Mouse (Mus musculus): ENCODE data around the gene Copg2. TPM values are rescaled to one million over a fixed set of nuclear protein-coding genes. Genes with fewer than 3 reads are reported as not detected.

The Copg2 gene
- polyA plus RNA-seq, 1 experiment from 2014 or later: 24.1 TPM

DNA sequence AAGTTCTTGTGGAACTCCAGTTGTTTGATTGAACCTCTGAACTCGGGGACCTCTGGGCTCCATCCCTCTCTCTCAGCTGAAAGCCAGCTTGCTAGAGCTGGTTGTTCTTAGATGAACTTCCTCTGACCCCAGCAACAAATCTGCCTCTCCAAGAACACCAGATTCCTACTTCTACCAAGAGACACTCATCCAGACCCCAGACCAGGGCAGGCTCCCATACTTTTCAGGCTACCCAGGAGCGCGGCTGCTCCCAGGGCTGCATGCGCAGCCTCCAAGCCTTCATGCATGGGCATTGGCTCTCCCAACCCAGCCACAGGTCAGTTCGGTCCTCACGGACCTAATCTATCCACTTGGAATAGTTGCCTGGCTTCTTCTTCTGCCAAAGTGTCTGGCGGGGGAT is 173.3 kb downstream of the Copg2 start, which contains the start of gene Mest:
Mest (plus strand) TSS at position 217 of the 400 bp plus-strand sequence.
- ATAC-seq (ENCODE audit: borderline replicate concordance, extremely low read depth, low FRiP score, low TSS enrichment): no peak
- H3K4me3 ChIP-seq: no peak within 1 kb of the TSS
- no peaks in the 10 kb centered on the region for H3K9me3 ChIP-seq
- H3K9ac ChIP-seq: no peak within 1 kb of the TSS
- H3K4me2 ChIP-seq: no peak within 1 kb of the TSS
- peaks cover 21% of the 10 kb centered on the region; the same call in 1 of the 2 replicates for H3K4me1 ChIP-seq
- H3K27me3 ChIP-seq: no peaks in the 10 kb centered on the region
- whole genome bisulfite sequencing: 60% methylated on average over 7 of the region's 7 CpGs
- H3K27ac ChIP-seq: no peak within 1 kb of the TSS
- no peaks in the 10 kb centered on the region for H3K36me3 ChIP-seq

DNA sequence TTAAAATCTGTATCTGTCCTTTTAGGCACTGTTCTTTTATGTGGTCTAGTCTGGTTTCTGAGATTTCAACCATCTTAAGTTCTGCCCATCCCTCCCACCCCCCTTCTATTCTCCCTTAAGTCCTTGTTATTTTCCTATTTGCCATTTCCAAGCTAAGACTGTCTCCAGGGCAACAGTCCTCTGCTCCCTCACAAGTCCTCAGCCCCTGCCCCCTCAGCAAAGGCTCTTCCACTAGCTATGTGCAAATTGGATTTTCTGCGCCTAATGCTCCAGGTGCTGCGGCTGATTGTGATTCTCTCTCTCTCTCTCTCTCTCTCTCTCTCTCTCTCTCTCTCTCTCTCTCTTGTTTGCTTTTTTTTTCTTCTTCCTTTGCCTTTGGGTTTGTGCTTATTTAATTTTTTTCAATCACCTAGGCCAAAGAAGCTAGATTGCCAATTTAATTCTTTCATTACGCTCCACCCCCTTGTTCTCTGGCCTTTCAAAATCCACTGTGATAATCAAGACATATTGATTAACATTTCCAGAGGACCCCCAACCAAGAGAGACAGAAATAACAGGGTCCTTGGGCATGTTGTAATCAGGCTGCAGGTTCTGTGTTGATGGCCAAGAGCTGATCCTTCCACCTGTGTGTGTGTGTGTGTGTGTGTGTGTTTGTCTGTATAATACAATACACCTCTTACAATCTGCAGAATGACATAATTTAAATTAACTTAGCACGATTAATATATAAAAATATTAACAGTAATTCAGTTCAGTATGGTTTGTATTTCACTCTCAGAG is 174.0 kb downstream of the Copg2 start:
- Histone ChIP-seq H3K9me3 (no peaks in the 10 kb centered on the region), H3K27ac (no peak overlapping the region), H3K36me3 (no peaks in the 10 kb centered on the region), H3K4me3 (no peak overlapping the region), H3K4me2 (no peak overlapping the region), H3K27me3 (no peaks in the 10 kb centered on the region), H3K4me1 (peaks cover 21% of the 10 kb centered on the region; the same call in 1 of the 2 replicates), H3K9ac (no peak overlapping the region)
- ATAC-seq (ENCODE audit: borderline replicate concordance, extremely low read depth, low FRiP score, low TSS enrichment): no peak
- WGBS: 77% methylated on average over 4 of the region's 4 CpGs

DNA sequence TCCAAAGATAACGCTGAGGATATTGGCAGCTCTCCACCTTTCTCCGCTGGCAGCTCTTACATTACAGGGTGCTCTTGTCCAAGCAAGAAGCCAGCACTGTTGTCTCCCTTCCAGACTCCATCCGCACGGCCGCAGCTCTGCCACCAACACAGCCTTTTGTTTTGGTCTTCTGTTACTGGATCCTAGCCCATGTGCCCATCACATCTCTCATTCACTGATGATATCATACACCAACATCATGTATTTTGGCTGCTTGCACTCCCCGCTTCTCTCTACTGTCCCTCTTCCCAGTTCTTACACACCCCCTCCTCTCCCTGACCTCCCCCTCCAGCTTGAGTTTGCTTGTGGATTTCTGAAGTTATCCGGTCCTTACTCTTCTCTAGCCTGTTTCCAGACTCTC is 179.8 kb downstream of the Copg2 start:
- 51% methylated on average over 7 of the region's 7 CpGs for WGBS
- Histone ChIP-seq H3K9ac (no peak overlapping the region), H3K27ac (peak overlapping the region; percentile 17; the same call in 1 of the 2 replicates)

DNA sequence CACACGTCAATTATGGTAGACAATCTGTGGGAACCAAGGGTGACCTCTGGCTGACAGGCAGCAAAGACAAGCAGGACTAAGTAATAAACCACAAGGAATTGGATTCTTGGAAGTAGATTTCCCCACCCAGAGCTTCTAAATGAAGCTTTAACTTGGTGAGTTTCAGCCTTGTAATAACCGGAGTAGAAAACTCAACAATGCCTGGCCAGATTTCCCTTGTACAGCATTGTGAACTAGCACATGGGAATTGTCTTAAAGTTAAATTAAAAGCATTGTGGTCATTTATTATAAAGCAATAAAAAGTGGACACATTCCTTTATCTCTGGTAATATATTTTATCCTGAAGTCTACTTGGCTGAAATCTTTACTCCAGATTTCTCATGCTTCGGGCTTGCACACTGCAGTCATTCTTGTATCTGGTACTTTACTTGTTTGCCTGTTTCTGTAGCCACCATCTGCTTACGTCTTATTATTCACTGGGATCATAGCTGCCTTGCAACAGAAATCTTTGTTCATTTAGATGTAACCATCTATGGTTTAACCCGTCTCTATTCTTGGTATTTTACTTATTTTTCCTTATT is 181.6 kb downstream of the Copg2 start:
- Histone ChIP-seq H3K4me1 (peaks cover 42% of the 10 kb centered on the region), H3K27ac (peak overlapping the region; percentile 46; the same call in 1 of the 2 replicates), H3K36me3 (no peaks in the 10 kb centered on the region), H3K4me2 (no peak overlapping the region), H3K4me3 (no peak overlapping the region), H3K9ac (no peak overlapping the region), H3K9me3 (no peaks in the 10 kb centered on the region), H3K27me3 (no peaks in the 10 kb centered on the region)
- no peak for ATAC-seq (ENCODE audit: borderline replicate concordance, extremely low read depth, low FRiP score, low TSS enrichment)
- 67% methylated on average over 5 of the region's 5 CpGs for WGBS

More for the DNA sequence above, 179.8 kb downstream of the Copg2 start:
- H3K4me3 ChIP-seq: no peak overlapping the region
- peaks cover 43% of the 10 kb centered on the region for H3K4me1 ChIP-seq
- no peaks in the 10 kb centered on the region for H3K9me3 ChIP-seq
- no peaks in the 10 kb centered on the region for H3K36me3 ChIP-seq
- no peak overlapping the region for H3K4me2 ChIP-seq
- no peaks in the 10 kb centered on the region for H3K27me3 ChIP-seq
- ATAC-seq (ENCODE audit: borderline replicate concordance, extremely low read depth, low FRiP score, low TSS enrichment): peak; percentile 60; the same call in 1 of the 2 replicates

DNA sequence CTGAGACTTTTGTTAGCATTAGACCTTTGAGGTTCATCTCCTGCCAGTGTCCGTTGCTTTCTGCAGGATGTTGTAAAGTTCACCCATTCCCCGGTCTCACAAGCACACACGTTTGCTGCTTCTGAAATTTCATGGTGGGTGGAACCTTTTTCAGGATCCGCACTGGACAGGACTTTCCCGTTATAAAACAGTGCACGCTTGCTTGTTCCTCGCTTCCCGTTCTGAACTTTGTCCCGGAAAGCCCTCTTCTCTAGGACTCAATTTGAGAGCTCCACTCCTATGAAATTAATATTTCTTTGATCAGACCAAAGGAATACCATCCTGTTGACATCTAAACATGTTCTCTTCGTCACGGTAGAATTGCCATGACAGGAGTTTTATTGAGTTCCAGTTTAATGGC is 182.7 kb downstream of the Copg2 start:
- 81% methylated on average over 11 of the region's 11 CpGs for WGBS
- no peaks in the 10 kb centered on the region for H3K36me3 ChIP-seq
- H3K9ac ChIP-seq: no peak overlapping the region
- H3K4me1 ChIP-seq: peaks cover 48% of the 10 kb centered on the region
- no peak overlapping the region for H3K4me3 ChIP-seq
- ATAC-seq (ENCODE audit: borderline replicate concordance, extremely low read depth, low FRiP score, low TSS enrichment): no peak
- H3K27ac ChIP-seq: peak overlapping the region; percentile 53
- H3K9me3 ChIP-seq: no peaks in the 10 kb centered on the region
- H3K27me3 ChIP-seq: no peaks in the 10 kb centered on the region
- H3K4me2 ChIP-seq: no peak overlapping the region

DNA sequence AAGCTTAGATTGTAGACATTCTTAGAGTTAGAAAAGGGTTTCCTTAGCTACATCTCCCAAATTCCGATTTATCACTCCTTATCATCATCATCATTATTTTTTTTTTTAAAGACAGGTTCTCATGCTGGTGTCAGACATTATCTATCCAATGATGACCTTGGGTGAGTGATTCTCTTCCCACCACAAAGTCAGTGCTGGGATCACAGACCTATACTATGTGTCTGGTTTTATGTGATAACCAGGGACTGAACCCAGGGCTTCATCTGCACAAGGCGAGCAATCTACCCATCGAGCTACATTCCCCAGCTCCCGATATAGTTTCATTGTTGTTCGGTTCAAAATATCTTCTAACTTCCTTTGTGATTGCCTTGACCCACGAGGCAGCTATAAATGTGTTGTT is 183.1 kb downstream of the Copg2 start:
- Histone ChIP-seq H3K9me3 (no peaks in the 10 kb centered on the region), H3K4me1 (peaks cover 49% of the 10 kb centered on the region), H3K27me3 (no peaks in the 10 kb centered on the region), H3K36me3 (no peaks in the 10 kb centered on the region), H3K4me3 (no peak overlapping the region), H3K27ac (peak overlapping the region; percentile 53), H3K4me2 (no peak overlapping the region), H3K9ac (no peak overlapping the region)
- no peak for ATAC-seq (ENCODE audit: borderline replicate concordance, extremely low read depth, low FRiP score, low TSS enrichment)
- 78% methylated on average over 6 of the region's 6 CpGs for WGBS

DNA sequence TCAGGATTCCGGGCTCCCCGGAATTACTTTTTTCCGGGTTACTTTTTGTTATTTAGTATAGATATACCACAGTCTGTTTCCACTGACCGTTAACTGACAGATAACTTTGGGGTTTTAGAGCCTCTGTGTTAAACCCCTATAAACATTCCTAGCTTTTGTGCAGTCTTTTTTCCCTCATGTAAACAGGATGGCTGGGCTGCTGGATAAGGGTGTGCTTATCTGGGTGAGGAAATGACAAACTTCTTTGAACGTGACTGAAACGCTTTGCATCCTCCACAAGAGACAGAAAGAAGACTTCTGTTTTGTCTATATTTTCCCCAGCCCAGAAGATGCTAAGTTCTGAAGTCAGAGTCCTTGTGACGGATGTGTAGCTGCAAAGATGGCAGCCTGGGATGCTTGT is 184.1 kb downstream of the Copg2 start:
- H3K36me3 ChIP-seq: no peaks in the 10 kb centered on the region
- no peaks in the 10 kb centered on the region for H3K27me3 ChIP-seq
- peak; percentile 68; the same call in 1 of the 2 replicates for ATAC-seq (ENCODE audit: borderline replicate concordance, extremely low read depth, low FRiP score, low TSS enrichment)
- peaks cover 49% of the 10 kb centered on the region for H3K4me1 ChIP-seq
- H3K9ac ChIP-seq: no peak overlapping the region
- H3K9me3 ChIP-seq: no peaks in the 10 kb centered on the region
- H3K4me2 ChIP-seq: no peak overlapping the region
- peak overlapping the region; percentile 74 for H3K27ac ChIP-seq
- no peak overlapping the region for H3K4me3 ChIP-seq
- WGBS: 28% methylated on average over 7 of the region's 7 CpGs

DNA sequence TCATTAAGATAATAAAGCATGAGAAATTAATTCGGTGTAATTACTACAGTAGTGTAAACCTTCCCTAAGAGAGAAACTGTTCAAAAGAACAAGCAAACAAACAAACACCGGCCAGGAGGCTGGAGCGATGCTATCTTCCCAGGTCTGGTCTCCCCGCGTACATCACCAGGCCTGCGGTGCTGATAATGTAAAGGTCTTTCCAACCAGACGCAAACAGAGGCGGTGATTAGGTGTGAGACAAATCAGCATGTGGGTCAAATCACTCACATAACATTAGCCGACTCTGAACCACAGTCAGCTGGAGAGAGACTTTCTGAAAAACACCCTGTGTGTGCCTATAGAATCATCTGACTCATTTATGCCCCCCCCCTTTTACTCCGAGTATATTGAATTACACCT is 185.2 kb downstream of the Copg2 start:
- 39% methylated on average over 10 of the region's 10 CpGs for WGBS
- peak overlapping the region; percentile 74; the same call in 1 of the 2 replicates for H3K27ac ChIP-seq
- no peaks in the 10 kb centered on the region for H3K36me3 ChIP-seq
- no peaks in the 10 kb centered on the region for H3K9me3 ChIP-seq
- H3K4me1 ChIP-seq: peaks cover 40% of the 10 kb centered on the region
- H3K27me3 ChIP-seq: no peaks in the 10 kb centered on the region
- H3K4me3 ChIP-seq: no peak overlapping the region
- ATAC-seq (ENCODE audit: borderline replicate concordance, extremely low read depth, low FRiP score, low TSS enrichment): no peak
- no peak overlapping the region for H3K4me2 ChIP-seq
- H3K9ac ChIP-seq: no peak overlapping the region

DNA sequence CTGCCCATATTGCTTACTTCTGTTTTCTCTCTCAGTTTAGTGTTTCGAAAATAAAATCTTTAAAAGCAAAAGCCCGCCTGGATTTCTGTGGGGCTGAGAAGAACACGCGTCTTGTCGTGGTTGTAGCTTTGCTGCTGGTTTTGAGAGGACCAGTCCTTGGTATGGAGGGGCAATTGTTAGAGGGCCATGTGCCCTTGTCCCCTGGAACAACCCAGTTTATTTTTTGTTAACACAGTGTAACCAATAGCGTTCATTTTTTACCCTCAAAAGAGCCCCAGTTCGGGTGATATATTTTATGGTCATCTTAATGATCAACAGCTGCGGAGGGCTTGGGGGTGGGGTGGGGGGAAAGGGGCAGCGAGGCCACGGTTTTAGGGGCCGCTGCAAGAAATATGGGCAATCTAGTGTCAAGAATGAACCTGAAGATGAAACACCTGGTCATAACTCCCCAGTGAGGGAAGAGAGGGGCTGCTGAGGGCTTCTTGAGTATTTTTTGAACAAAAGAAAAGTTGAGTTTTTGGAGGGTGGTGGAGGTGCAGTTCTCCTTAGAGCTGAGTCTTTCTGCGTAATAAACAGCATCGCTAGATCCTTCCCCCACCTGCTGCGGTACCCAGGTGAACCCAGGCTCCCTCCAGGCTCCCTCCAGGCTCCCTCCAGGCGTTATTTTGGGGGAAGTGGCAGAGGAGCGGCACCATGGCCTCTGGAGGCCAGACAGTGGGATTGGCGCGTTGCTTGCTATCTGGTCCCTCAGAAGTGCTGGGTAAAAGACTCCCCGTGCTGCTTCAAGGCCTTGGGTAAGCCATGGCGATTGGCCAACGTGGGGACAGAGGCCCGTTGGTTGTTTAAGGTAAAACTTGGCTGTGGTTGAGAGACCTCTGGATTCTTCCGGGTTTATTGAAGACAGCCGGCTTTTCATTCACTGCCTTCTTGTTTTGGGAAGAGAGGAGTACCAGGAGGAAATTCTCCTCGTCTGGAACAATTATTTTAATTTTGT is 185.9 kb downstream of the Copg2 start:
- no peak overlapping the region for H3K4me3 ChIP-seq
- H3K4me1 ChIP-seq: peaks cover 35% of the 10 kb centered on the region
- no peaks in the 10 kb centered on the region for H3K27me3 ChIP-seq
- 50% methylated on average over 25 of the region's 25 CpGs for WGBS
- no peaks in the 10 kb centered on the region for H3K9me3 ChIP-seq
- ATAC-seq (ENCODE audit: borderline replicate concordance, extremely low read depth, low FRiP score, low TSS enrichment): no peak
- peak overlapping the region; percentile 74 for H3K27ac ChIP-seq
- no peak overlapping the region for H3K4me2 ChIP-seq
- H3K9ac ChIP-seq: no peak overlapping the region
- H3K36me3 ChIP-seq: no peaks in the 10 kb centered on the region

DNA sequence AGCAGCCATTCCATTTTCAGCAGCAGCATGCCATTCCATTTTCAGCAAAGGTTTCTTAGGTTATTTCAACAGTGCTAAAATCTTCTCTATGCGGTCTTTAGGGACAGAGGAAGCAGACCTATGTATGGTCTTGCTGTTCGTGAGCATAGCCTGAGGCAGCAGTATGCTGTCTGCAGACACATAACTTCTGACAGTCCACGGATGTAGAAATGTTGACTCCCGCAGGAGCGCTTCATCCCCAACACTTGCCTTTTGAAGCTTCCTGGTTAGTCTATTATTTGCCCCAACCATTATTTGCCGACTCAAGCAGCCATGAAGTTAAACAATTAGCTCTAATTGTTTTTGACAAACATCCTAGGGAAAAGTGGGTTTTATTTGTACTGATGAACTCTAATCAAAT is 187.5 kb downstream of the Copg2 start:
- Histone ChIP-seq H3K27ac (no peak overlapping the region), H3K4me2 (no peak overlapping the region), H3K27me3 (no peaks in the 10 kb centered on the region), H3K4me3 (no peak overlapping the region), H3K4me1 (peaks cover 32% of the 10 kb centered on the region), H3K9me3 (no peaks in the 10 kb centered on the region), H3K36me3 (no peaks in the 10 kb centered on the region), H3K9ac (no peak overlapping the region)
- ATAC-seq (ENCODE audit: borderline replicate concordance, extremely low read depth, low FRiP score, low TSS enrichment): no peak
- 27% methylated on average over 6 of the region's 6 CpGs for WGBS

DNA sequence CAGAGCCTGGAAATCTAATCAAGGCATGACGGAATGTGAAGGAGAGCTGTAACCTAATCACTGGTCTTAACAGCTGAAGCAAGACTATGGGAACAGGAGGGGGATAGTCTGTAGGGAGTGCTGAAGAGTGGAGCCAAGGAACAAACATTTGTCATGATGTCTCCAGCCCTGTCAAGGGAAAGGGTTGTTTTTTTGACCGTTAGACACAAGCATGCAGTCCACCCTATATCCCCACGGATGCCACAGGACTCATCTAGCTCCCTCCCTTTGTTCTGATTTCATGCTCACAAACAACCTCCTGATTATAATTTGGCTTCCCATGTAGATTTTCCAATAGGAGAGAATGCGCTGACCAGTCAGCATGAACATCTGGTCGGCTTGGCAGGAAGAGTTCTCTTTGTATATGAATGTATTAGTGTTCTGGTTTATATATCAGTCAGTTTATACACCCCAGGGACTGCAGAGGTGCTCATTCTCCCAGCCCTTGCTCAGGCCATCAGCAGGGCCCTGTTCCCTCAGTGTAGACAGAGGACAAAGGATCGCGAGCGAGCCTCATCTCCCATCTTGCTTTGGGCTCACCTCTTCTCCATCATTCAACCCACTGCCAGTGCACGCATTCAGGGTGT is 192.5 kb downstream of the Copg2 start:
- Histone ChIP-seq H3K9me3 (no peaks in the 10 kb centered on the region), H3K27me3 (no peaks in the 10 kb centered on the region), H3K4me2 (no peak overlapping the region), H3K9ac (no peak overlapping the region), H3K4me1 (peaks cover 11% of the 10 kb centered on the region), H3K4me3 (no peak overlapping the region), H3K27ac (peak overlapping the region; percentile 27; the same call in 1 of the 2 replicates), H3K36me3 (no peaks in the 10 kb centered on the region)
- 71% methylated on average over 9 of the region's 9 CpGs for WGBS
- peak; percentile 43; the same call in 1 of the 2 replicates for ATAC-seq (ENCODE audit: borderline replicate concordance, extremely low read depth, low FRiP score, low TSS enrichment)

Measured in lung, embryonic 15.5 days (tissue).